Mouse (Mus musculus): ENCODE data around the gene Plcl1. TPM values are rescaled to one million over a fixed set of nuclear protein-coding genes. Genes with fewer than 3 reads are reported as not detected.
"Not testable (repeated sequence)": the region's sequence is repeated elsewhere in the genome, so short reads cannot be mapped to it uniquely, and the experiment has no call there.

Gene Plcl1
- polyA plus RNA-seq, 1 experiment = 0.30 TPM

- H3K4me3 ChIP-seq (replicated peaks; ENCODE audit: control insufficient read depth, low read depth, low read length) = no peak overlapping the region
- TF ChIP-seq POLR2A (IDR thresholded peaks at IDR 0.05; ENCODE audit: borderline replicate concordance, control insufficient read depth, low read depth, low read length) (no peak), CTCF (IDR thresholded peaks at IDR 0.05; ENCODE audit: control insufficient read depth, insufficient read depth, low read length) (no peak)
Observed at GRCm38 (mm10) chr1:55488261-55488660, 82.5 kb downstream of the Plcl1 start.

DNA sequence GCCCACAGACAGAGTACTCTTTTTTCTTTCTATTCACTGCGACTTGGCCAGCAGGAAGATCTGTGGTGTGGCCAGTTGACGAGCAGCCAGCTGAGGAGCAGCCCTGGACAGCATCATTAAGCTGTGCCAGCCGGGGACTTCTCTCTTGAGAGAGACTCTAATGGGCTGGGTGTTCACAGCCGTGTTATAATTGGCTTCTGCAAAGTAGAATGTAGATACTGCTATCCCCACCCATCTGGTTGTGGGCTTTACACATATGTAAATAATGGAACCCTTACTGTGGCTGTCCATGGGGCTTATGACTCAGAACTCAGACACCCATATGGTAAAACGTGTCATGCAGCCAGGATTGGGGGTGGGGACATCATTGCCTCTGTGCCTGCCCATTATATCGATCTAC lies 83.6 kb downstream of the Plcl1 start:
- WGBS = 57% methylated on average over 6 of the region's 6 CpGs
- TF ChIP-seq POLR2A (IDR thresholded peaks at IDR 0.05; ENCODE audit: borderline replicate concordance, control insufficient read depth, low read depth, low read length) (no peak), CTCF (IDR thresholded peaks at IDR 0.05; ENCODE audit: control insufficient read depth, insufficient read depth, low read length) (no peak)
- no peak overlapping the region for H3K4me3 ChIP-seq (replicated peaks; ENCODE audit: control insufficient read depth, low read depth, low read length)

More at GRCm38 (mm10) chr1:55488261-55488660, 82.5 kb downstream of the Plcl1 start:
- Histone ChIP-seq H3K27ac (ENCODE audit: control insufficient read depth, insufficient read depth, low read depth, low read length, poor library complexity) (no peak overlapping the region), H3K4me1 (ENCODE audit: control insufficient read depth, insufficient read depth, low read length) (no peaks in the 10 kb centered on the region)
- WGBS = 38% methylated on average over 2 of the region's 2 CpGs

DNA sequence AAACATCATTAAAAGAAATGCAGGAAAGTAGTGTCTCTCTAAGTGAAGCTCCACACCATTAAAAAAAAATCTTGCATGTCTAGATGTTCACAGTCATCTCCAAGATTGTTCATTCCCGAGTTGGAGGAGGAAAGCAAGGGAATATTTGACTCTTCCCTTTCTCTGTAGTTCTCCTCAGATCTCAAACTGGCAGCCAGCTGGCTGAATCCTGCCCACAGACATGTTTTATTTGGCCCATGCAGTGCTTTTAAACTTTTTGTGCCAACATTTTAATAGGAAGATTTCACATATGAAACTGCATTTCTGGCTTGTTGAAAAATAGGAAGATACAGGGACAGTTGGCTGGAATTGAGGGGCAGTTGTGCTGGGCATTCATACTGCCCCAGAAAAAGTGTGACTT lies 94.2 kb downstream of the Plcl1 start:
- no peaks in the 10 kb centered on the region for H3K4me1 ChIP-seq (ENCODE audit: control insufficient read depth, insufficient read depth, low read length)
- WGBS = 57% methylated on average over 1 of the region's 1 CpGs
- no peak overlapping the region for H3K4me3 ChIP-seq (replicated peaks; ENCODE audit: control insufficient read depth, low read depth, low read length)
- no peak overlapping the region for H3K27ac ChIP-seq (ENCODE audit: control insufficient read depth, insufficient read depth, low read depth, low read length, poor library complexity)
- TF ChIP-seq POLR2A (IDR thresholded peaks at IDR 0.05; ENCODE audit: borderline replicate concordance, control insufficient read depth, low read depth, low read length) (no peak), CTCF (IDR thresholded peaks at IDR 0.05; ENCODE audit: control insufficient read depth, insufficient read depth, low read length) (no peak)

More for the DNA sequence above, 83.6 kb downstream of the Plcl1 start:
- Histone ChIP-seq H3K4me1 (ENCODE audit: control insufficient read depth, insufficient read depth, low read length) (no peaks in the 10 kb centered on the region), H3K27ac (ENCODE audit: control insufficient read depth, insufficient read depth, low read depth, low read length, poor library complexity) (no peak overlapping the region)

DNA sequence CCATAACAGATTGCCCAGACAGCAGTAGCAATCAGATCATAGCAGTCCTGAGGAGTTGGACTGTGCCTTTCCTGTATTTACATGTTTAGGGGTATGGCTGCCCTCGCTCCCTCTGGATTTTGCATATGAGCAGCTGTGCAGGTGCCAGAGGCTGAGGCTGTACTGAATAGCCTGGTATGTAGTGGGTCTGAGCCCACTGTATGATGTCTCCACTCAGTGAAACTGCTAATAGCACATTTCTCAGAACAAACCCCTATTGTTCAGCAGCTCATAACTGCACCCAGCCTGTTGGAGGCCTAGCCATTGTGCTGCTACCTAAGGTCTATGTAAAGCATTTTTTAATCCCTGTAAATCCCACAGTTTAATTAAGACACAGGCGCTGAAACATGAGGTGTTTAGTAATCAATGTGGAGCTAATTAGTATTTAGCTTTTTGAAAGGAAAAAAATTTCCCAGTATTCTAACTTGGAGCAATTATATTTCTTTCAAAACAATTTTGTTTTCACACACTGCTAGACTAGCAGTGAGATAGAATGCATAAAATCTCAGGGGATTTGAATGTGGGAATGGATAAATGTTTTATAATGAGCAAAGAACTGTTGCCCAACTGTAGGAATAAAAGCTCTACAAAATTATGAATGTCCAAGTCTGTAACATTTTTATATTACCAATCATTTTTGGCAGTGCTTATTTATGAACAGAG lies 95.4 kb downstream of the Plcl1 start:
- 81% methylated on average over 2 of the region's 2 CpGs for WGBS
- TF ChIP-seq CTCF (IDR thresholded peaks at IDR 0.05; ENCODE audit: control insufficient read depth, insufficient read depth, low read length) (no peak), POLR2A (IDR thresholded peaks at IDR 0.05; ENCODE audit: borderline replicate concordance, control insufficient read depth, low read depth, low read length) (no peak)
- no peak overlapping the region for H3K27ac ChIP-seq (ENCODE audit: control insufficient read depth, insufficient read depth, low read depth, low read length, poor library complexity)

GRCm38 (mm10) chr1:55505811-55506210 lies 100.1 kb downstream of the Plcl1 start:
- Histone ChIP-seq H3K4me1 (ENCODE audit: control insufficient read depth, insufficient read depth, low read length) (no peaks in the 10 kb centered on the region), H3K4me3 (replicated peaks; ENCODE audit: control insufficient read depth, low read depth, low read length) (no peak overlapping the region), H3K27ac (ENCODE audit: control insufficient read depth, insufficient read depth, low read depth, low read length, poor library complexity) (no peak overlapping the region)
- TF ChIP-seq POLR2A (IDR thresholded peaks at IDR 0.05; ENCODE audit: borderline replicate concordance, control insufficient read depth, low read depth, low read length) (no peak), CTCF (IDR thresholded peaks at IDR 0.05; ENCODE audit: control insufficient read depth, insufficient read depth, low read length) (no peak)
- 73% methylated on average over 4 of the region's 4 CpGs for WGBS

More for the DNA sequence above, 95.4 kb downstream of the Plcl1 start:
- Histone ChIP-seq H3K4me3 (replicated peaks; ENCODE audit: control insufficient read depth, low read depth, low read length) (no peak overlapping the region), H3K4me1 (ENCODE audit: control insufficient read depth, insufficient read depth, low read length) (no peaks in the 10 kb centered on the region)

DNA sequence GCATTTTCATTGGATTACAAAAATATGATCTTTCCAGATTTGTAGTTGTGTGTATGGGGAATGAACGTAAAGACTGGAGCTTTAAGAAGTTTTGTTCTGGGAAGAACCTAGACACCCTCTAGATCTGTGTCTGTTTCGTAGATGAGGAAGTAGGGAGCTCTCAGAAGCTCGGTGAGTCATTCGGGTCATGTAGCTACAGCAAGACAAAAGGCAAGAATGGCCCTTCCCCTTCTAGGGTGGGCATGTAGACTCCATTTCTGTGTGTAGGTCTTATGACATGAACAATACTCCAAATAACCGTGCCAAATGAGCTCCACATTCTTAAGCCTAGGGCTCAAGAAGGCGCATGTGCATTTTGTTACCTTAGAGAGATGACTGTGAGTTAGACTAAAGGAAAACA lies 101.3 kb downstream of the Plcl1 start:
- H3K4me1 ChIP-seq (ENCODE audit: control insufficient read depth, insufficient read depth, low read length) = no peaks in the 10 kb centered on the region
- WGBS = 37% methylated on average over 6 of the region's 6 CpGs
- TF ChIP-seq POLR2A (IDR thresholded peaks at IDR 0.05; ENCODE audit: borderline replicate concordance, control insufficient read depth, low read depth, low read length) = no peak
- H3K27ac ChIP-seq (ENCODE audit: control insufficient read depth, insufficient read depth, low read depth, low read length, poor library complexity) = no peak overlapping the region
- H3K4me3 ChIP-seq (replicated peaks; ENCODE audit: control insufficient read depth, low read depth, low read length) = no peak overlapping the region

GRCm38 (mm10) chr1:55509587-55509986 lies 103.9 kb downstream of the Plcl1 start:
- WGBS = 62% methylated on average over 1 of the region's 1 CpGs
- Histone ChIP-seq H3K27ac (ENCODE audit: control insufficient read depth, insufficient read depth, low read depth, low read length, poor library complexity) (no peak overlapping the region), H3K4me1 (ENCODE audit: control insufficient read depth, insufficient read depth, low read length) (no peaks in the 10 kb centered on the region; the same call in 1 of the 2 replicates), H3K4me3 (replicated peaks; ENCODE audit: control insufficient read depth, low read depth, low read length) (no peak overlapping the region)
- TF ChIP-seq CTCF (IDR thresholded peaks at IDR 0.05; ENCODE audit: control insufficient read depth, insufficient read depth, low read length) (no peak), POLR2A (IDR thresholded peaks at IDR 0.05; ENCODE audit: borderline replicate concordance, control insufficient read depth, low read depth, low read length) (no peak)

GRCm38 (mm10) chr1:55512165-55512564 lies 106.4 kb downstream of the Plcl1 start:
- WGBS = 79% methylated on average over 3 of the region's 3 CpGs
- no peak overlapping the region for H3K4me3 ChIP-seq (replicated peaks; ENCODE audit: control insufficient read depth, low read depth, low read length)
- H3K27ac ChIP-seq (ENCODE audit: control insufficient read depth, insufficient read depth, low read depth, low read length, poor library complexity) = no peak overlapping the region
- no peaks in the 10 kb centered on the region; the same call in 1 of the 2 replicates for H3K4me1 ChIP-seq (ENCODE audit: control insufficient read depth, insufficient read depth, low read length)
- TF ChIP-seq CTCF (IDR thresholded peaks at IDR 0.05; ENCODE audit: control insufficient read depth, insufficient read depth, low read length) (no peak), POLR2A (IDR thresholded peaks at IDR 0.05; ENCODE audit: borderline replicate concordance, control insufficient read depth, low read depth, low read length) (no peak)

DNA sequence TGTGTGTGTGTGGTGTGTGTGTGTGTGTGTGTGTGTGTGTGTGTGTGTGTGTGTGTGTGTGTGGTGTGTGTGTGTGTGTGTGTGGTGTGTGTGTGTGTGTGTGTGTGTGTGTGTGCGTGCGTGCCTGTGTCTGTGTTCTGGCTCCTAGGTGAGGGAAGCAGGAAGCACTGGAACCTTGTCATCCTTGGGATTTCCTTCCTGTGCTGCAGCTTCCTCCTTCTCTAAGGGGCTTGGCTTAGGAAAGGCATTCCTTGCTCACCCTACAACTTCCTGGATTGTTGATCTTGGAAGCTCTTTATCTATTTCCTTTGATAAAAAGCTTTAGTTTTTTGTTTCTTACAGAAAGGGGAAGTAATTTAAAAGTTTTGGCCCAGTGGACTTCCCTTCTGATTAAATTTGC lies 107.1 kb downstream of the Plcl1 start:
- H3K27ac ChIP-seq (ENCODE audit: control insufficient read depth, insufficient read depth, low read depth, low read length, poor library complexity); H3K4me3 ChIP-seq (replicated peaks; ENCODE audit: control insufficient read depth, low read depth, low read length): not testable (repeated sequence)
- WGBS = 33% methylated on average over 1 of the region's 2 CpGs

More for the DNA sequence above, 107.1 kb downstream of the Plcl1 start:
- not testable (repeated sequence) for H3K4me1 ChIP-seq (ENCODE audit: control insufficient read depth, insufficient read depth, low read length)
